Comparison of ENCODE assay signal across 8 mouse cellular contexts in the genomic region with DNA sequence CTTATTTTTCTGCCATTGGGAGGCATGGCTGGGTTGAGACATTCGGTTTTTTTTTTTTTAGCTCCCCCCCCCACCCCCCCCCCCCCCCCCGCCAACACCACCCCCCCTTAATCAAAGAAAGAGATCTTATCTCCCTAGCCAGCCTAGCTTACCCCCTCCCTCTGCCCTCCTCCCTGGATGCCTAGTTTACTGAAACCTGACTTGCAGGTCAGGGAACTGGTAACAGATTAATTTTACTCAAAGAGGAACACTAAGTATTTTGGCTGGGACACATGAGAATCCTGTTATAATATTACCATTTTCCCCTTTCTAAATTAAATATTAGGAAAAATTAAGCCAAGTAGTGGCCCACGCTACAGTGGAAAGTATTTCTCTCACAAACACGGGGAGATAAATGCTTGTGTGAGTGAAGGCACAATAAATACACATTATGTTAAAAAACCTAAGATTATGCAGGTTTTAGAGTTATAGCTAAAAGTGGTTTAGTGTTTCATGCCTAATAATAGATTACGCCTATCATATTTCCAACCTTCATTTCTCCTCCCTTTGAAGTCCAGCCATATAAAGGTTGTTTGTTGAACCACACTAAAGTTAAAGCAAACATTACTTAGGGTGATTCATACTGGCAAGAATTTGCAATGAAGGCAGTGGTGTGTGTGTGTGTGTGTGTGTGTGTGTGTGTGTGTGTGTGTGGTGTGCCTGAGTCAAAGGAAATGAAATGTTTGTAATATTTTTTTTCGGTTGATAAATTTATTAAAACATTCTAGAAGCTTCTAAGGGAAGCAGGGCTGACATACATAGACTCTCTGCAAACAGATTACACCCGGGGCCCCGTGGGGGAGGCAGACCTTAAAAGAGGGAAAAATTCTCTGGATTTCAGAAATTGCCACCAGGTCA.
DNase-seq lines count a peak whose midpoint lies in the region; ATAC-seq and TF ChIP-seq lines count a peak whose summit lies in the region.

No protein-coding gene starts in this region.

- no peak for TF ChIP-seq CTCF in layer of hippocampus, adult 2 months (conservative IDR thresholded peaks at IDR 0.05)

- 7% methylated on average over 7 of the region's 8 CpGs for WGBS in intestine, embryonic 16.5 days
- 5% methylated on average over 7 of the region's 8 CpGs for WGBS in lung, embryonic 16.5 days

- H3K4me3 ChIP-seq in layer of hippocampus, adult 2 months: no peak overlapping the region
- H3K4me3 ChIP-seq in intestine, embryonic 16.5 days (ENCODE audit: low read length): no peak overlapping the region
- no peak overlapping the region for H3K4me3 ChIP-seq in lung, embryonic 16.5 days (ENCODE audit: low read length)

- H3K27me3 ChIP-seq in intestine, embryonic 16.5 days (replicated peaks; ENCODE audit: control insufficient read depth, insufficient read depth, low read length): no peaks in the 10 kb centered on the region
- H3K27me3 ChIP-seq in lung, embryonic 16.5 days (ENCODE audit: control insufficient read depth, insufficient read depth, low read depth, low read length): no peaks in the 10 kb centered on the region

- DNase-seq in layer of hippocampus, adult 2 months (ENCODE audit: low spot score in 2 of 2): no peak
- no peak for DNase-seq in layer of hippocampus, adult 11-12 months (ENCODE audit: low spot score)
- peak; percentile 56 to 64 for DNase-seq in adrenal gland, postnatal 36 days
- no peak for DNase-seq in layer of hippocampus, adult 18-20 months (ENCODE audit: low spot score in 2 of 2)
- no peak for DNase-seq in layer of hippocampus, postnatal 25 days (ENCODE audit: extremely low spot score in 1 of 2, low spot score in 1 of 2)
- DNase-seq in spleen, postnatal 4 days (ENCODE audit: low spot score in 2 of 2): no peak

- H3K4me2 ChIP-seq in intestine, embryonic 16.5 days (ENCODE audit: low read depth, low read length): no peak overlapping the region
- H3K4me2 ChIP-seq in lung, embryonic 16.5 days (ENCODE audit: low read depth, low read length): peak overlapping the region; percentile 54; the same call in 1 of the 2 replicates

- no peaks in the 10 kb centered on the region for H3K9me3 ChIP-seq in intestine, embryonic 16.5 days (ENCODE audit: control insufficient read depth, low read length)
- H3K9me3 ChIP-seq in lung, embryonic 16.5 days (ENCODE audit: control insufficient read depth, low read length): no peaks in the 10 kb centered on the region; the same call in 1 of the 2 replicates

- H3K4me1 ChIP-seq in intestine, embryonic 16.5 days (ENCODE audit: control insufficient read depth, insufficient read depth, low read length): peaks cover 9% of the 10 kb centered on the region; the same call in 1 of the 2 replicates
- H3K4me1 ChIP-seq in lung, embryonic 16.5 days (replicated peaks; ENCODE audit: control insufficient read depth, insufficient read depth, low read length): peaks cover 14% of the 10 kb centered on the region

- H3K27ac ChIP-seq in layer of hippocampus, adult 2 months: peak overlapping the region; percentile 81
- H3K27ac ChIP-seq in intestine, embryonic 16.5 days (ENCODE audit: low read length): peak overlapping the region; percentile 41; the same call in 1 of the 2 replicates
- H3K27ac ChIP-seq in lung, embryonic 16.5 days (ENCODE audit: low read length): peak overlapping the region; percentile 86

- ATAC-seq in intestine, embryonic 16.5 days: peak; percentile 72
- ATAC-seq in lung, embryonic 16.5 days (ENCODE audit: low read depth): peak; percentile 76

- H3K36me3 ChIP-seq in intestine, embryonic 16.5 days (ENCODE audit: control insufficient read depth, insufficient read depth, low read length): no peaks in the 10 kb centered on the region
- H3K36me3 ChIP-seq in lung, embryonic 16.5 days (ENCODE audit: control insufficient read depth, insufficient read depth, low read length): no peaks in the 10 kb centered on the region

- H3K9ac ChIP-seq in intestine, embryonic 16.5 days (ENCODE audit: low read depth, low read length): no peak overlapping the region
- H3K9ac ChIP-seq in lung, embryonic 16.5 days (ENCODE audit: low read length): no peak overlapping the region

Comparison
In these comparisons a context has a peak if more than half of its experiments do, and no peak if none do; other contexts are left out.
1. DNase-seq: peak in adrenal gland, postnatal 36 days (2 of 2); none in layer of hippocampus, adult 2 months (0 of 2), layer of hippocampus, adult 11-12 months (single experiment), layer of hippocampus, adult 18-20 months (0 of 2), layer of hippocampus, postnatal 25 days (0 of 2) and spleen, postnatal 4 days (0 of 2).
2. Peak in every context shown above with its lines, with median percentiles within 50 percentile points of each other: H3K27ac ChIP-seq.